In genomic region chr11:107996896-107997670, GRCm38 (mm10) we compare ENCODE assay signal across 14 mouse cellular contexts.
A peak's percentile ranks its signal among the peaks of the same experiment; 100 is the strongest.
DNase-seq lines count a peak whose midpoint lies in the region; TF ChIP-seq lines count a peak whose summit lies in the region.
"Had no signal": no experiment of that assay in that cellular context is flagged by ENCODE, and none has a peak within 500 bp of the region (broad histone marks: within the 10 kb centered on the region; RNA-seq: fewer than 3 reads in every experiment).

No protein-coding gene starts in this region.

- no peak overlapping the region for H3K4me3 ChIP-seq in layer of hippocampus, adult 2 months
- H3K4me3 ChIP-seq in cerebellum, adult 2 months (replicated peaks; ENCODE audit: insufficient read depth, low read depth, low read length): no peak overlapping the region

- 46% methylated on average over 11 of the region's 11 CpGs for WGBS in cerebellum, adult 2 months

- no peak for TF ChIP-seq POLR2A in cerebellum, adult 2 months (IDR thresholded peaks at IDR 0.05; ENCODE audit: borderline replicate concordance, insufficient read depth, low read length)

- TF ChIP-seq CTCF in layer of hippocampus, adult 2 months (conservative IDR thresholded peaks at IDR 0.05): no peak
- no peak for TF ChIP-seq CTCF in cerebellum, adult 2 months (IDR thresholded peaks at IDR 0.05; ENCODE audit: borderline replicate concordance, insufficient read depth, low read depth, low read length)

- no peak for DNase-seq in layer of hippocampus, adult 2 months (ENCODE audit: low spot score in 2 of 2)
- DNase-seq in layer of hippocampus, adult 11-12 months (ENCODE audit: low spot score): no peak
- DNase-seq in adrenal gland, postnatal 14 days: peak; percentile 63
- DNase-seq in cerebellum, adult 2 months: peak; percentile 53 to 70
- DNase-seq in left cerebral cortex, postnatal 36 days (ENCODE audit: low spot score in 2 of 2): peak; percentile 44 to 58
- no peak for DNase-seq in kidney, postnatal 10 days
- DNase-seq in layer of hippocampus, postnatal 10 days (ENCODE audit: low spot score in 2 of 2): no peak
- DNase-seq: forebrain, postnatal 0 days; liver, postnatal 0 days; midbrain, embryonic 14.5 days; spleen, adult 18-20 months had no signal

- intact Hi-C loops in left cerebral cortex, postnatal 36 days (cut with DNase I): no loop called here

- H3K4me1 ChIP-seq in cerebellum, adult 2 months (ENCODE audit: control insufficient read depth, insufficient read depth, low read length): peaks cover 14% of the 10 kb centered on the region

- H3K27ac ChIP-seq in layer of hippocampus, adult 2 months: peak overlapping the region; percentile 43; the same call in 1 of the 2 replicates
- no peak overlapping the region for H3K27ac ChIP-seq in cerebellum, adult 2 months (ENCODE audit: insufficient read depth, low read length)
- H3K27ac ChIP-seq: hindbrain, embryonic 14.5 days; macrophage; stomach, postnatal 0 days had no signal

- H3K27me3 ChIP-seq in cerebellum, adult 2 months (ENCODE audit: control insufficient read depth, insufficient read depth, low read length): no peaks in the 10 kb centered on the region

Comparison
In these comparisons a context has a peak if more than half of its experiments do, and no peak if none do; other contexts are left out.
1. DNase-seq: peak in adrenal gland, postnatal 14 days (single experiment), cerebellum, adult 2 months (2 of 2) and left cerebral cortex, postnatal 36 days (2 of 2); none in layer of hippocampus, adult 2 months (0 of 2), layer of hippocampus, adult 11-12 months (single experiment), kidney, postnatal 10 days (single experiment) and layer of hippocampus, postnatal 10 days (0 of 2).